Mouse (Mus musculus) B cell, adult 2 months (primary cell): ENCODE measurements at regions not wholly inside any gene's neighbourhood (a gene's known extent, or its start where the extent isn't known, plus 50 kb on each side); places are given as distances from the start of the nearest gene placed in this dataset.

Experiments used
- DNase-seq, 2 experiments: peaks; one replicate each; pipeline ENCODE4 v3.0.0; 2022

GRCm38 (mm10) chr11:112889760-112890159 is 107.7 kb downstream of the Sox9 start:
- no peak for DNase-seq

- no peak for DNase-seq
These were observed 115.6 kb downstream of the Sox9 start for GRCm38 (mm10) chr11:112897597-112897996.

- no peak for DNase-seq
These were observed 120.6 kb downstream of the Sox9 start for GRCm38 (mm10) chr11:112902618-112903017.

GRCm38 (mm10) chr11:112910309-112910708 is 128.3 kb downstream of the Sox9 start:
- DNase-seq = no peak

GRCm38 (mm10) chr11:112912875-112913274 is 130.9 kb downstream of the Sox9 start:
- DNase-seq = no peak

GRCm38 (mm10) chr11:112916923-112917322 is 134.9 kb downstream of the Sox9 start:
- no peak for DNase-seq

- no peak for DNase-seq
These were observed 138.1 kb downstream of the Sox9 start for GRCm38 (mm10) chr11:112920131-112920530.

GRCm38 (mm10) chr11:112924577-112924976 is 142.6 kb downstream of the Sox9 start:
- DNase-seq = no peak

- DNase-seq = no peak
These were observed 143.1 kb downstream of the Sox9 start for GRCm38 (mm10) chr11:112925140-112925539.

GRCm38 (mm10) chr11:112926330-112927025 is 144.5 kb downstream of the Sox9 start:
- no peak for DNase-seq

- DNase-seq = no peak
These were observed 148.3 kb downstream of the Sox9 start for GRCm38 (mm10) chr11:112930186-112930808.

- DNase-seq = no peak
These were observed 156.0 kb downstream of the Sox9 start for GRCm38 (mm10) chr11:112938035-112938434.

GRCm38 (mm10) chr11:112951421-112951820 is 169.4 kb downstream of the Sox9 start:
- no peak for DNase-seq

GRCm38 (mm10) chr11:112952356-112952755 is 170.3 kb downstream of the Sox9 start:
- no peak for DNase-seq

- no peak for DNase-seq
These were observed 171.5 kb downstream of the Sox9 start for GRCm38 (mm10) chr11:112953491-112953890.

GRCm38 (mm10) chr11:112956748-112957440 is 174.9 kb downstream of the Sox9 start:
- no peak for DNase-seq

- no peak for DNase-seq
These were observed 177.6 kb downstream of the Sox9 start for GRCm38 (mm10) chr11:112959609-112960008.

- no peak for DNase-seq
These were observed 191.3 kb downstream of the Sox9 start for GRCm38 (mm10) chr11:112973286-112973685.

GRCm38 (mm10) chr11:112974893-112975292 is 192.9 kb downstream of the Sox9 start:
- DNase-seq = no peak

- no peak for DNase-seq
These were observed 195.1 kb downstream of the Sox9 start for GRCm38 (mm10) chr11:112976914-112977785.

- DNase-seq = no peak
These were observed 196.9 kb downstream of the Sox9 start for GRCm38 (mm10) chr11:112978884-112979283.

- DNase-seq = no peak
These were observed 197.4 kb downstream of the Sox9 start for GRCm38 (mm10) chr11:112979413-112979812.
